Mouse (Mus musculus): ENCODE measurements around the gene Wap.

The Wap gene

GRCm38 (mm10) chr11:6628568-6628967 is 9.9 kb downstream of the Wap start:
- intact Hi-C loops (cut with DNase I), result loop anchor here (10.0 kb wide), 1 partner anchor 164 kb away; no protein-coding TSS in a partner anchor

GRCm38 (mm10) chr11:6627731-6628130 is 10.7 kb downstream of the Wap start:
- intact Hi-C loops (cut with DNase I), result loop anchor here (10.0 kb wide), 1 partner anchor 163 kb away; no protein-coding TSS in a partner anchor

- intact Hi-C loops (cut with DNase I), result loop anchor here (10.0 kb wide), 1 partner anchor 162 kb away; no protein-coding TSS in a partner anchor
Observed at GRCm38 (mm10) chr11:6626388-6626772, 12.1 kb downstream of the Wap start.

- intact Hi-C loops (cut with DNase I), result loop anchor here (10.0 kb wide), 1 partner anchor 161 kb away; no protein-coding TSS in a partner anchor
Observed at GRCm38 (mm10) chr11:6625478-6626387, 12.7 kb downstream of the Wap start, which contains the start of gene Tbrg4. Tbrg4 (minus strand) TSS chr11:6626067.

- intact Hi-C loops (cut with DNase I), result loop anchor here (10.0 kb wide), 1 partner anchor 160 kb away; no protein-coding TSS in a partner anchor
Observed at GRCm38 (mm10) chr11:6624619-6625382, 13.6 kb downstream of the Wap start.

- intact Hi-C loops (cut with DNase I), result loop anchor here (10.0 kb wide), 1 partner anchor 159 kb away; no protein-coding TSS in a partner anchor
Observed at GRCm38 (mm10) chr11:6623704-6624103, 14.7 kb downstream of the Wap start.

GRCm38 (mm10) chr11:6615250-6616205 is 22.9 kb downstream of the Wap start:
- intact Hi-C loops (cut with DNase I), result no loop called here

GRCm38 (mm10) chr11:6605491-6606399 is 32.7 kb downstream of the Wap start, which contains the start of gene Nacad:
Nacad (minus strand) TSS chr11:6606053.
- intact Hi-C loops (cut with DNase I), result no loop called here

GRCm38 (mm10) chr11:6605021-6605481 is 33.4 kb downstream of the Wap start:
- intact Hi-C loops (cut with DNase I), result no loop called here

- intact Hi-C loops (cut with DNase I), result no loop called here
Observed at GRCm38 (mm10) chr11:6604604-6604936, 33.9 kb downstream of the Wap start.

GRCm38 (mm10) chr11:6603887-6604603 is 34.4 kb downstream of the Wap start:
- intact Hi-C loops (cut with DNase I), result no loop called here

GRCm38 (mm10) chr11:6603224-6603623 is 35.2 kb downstream of the Wap start:
- intact Hi-C loops (cut with DNase I), result no loop called here

GRCm38 (mm10) chr11:6602662-6603061 is 35.8 kb downstream of the Wap start:
- intact Hi-C loops (cut with DNase I), result no loop called here

GRCm38 (mm10) chr11:6601649-6602480 is 36.6 kb downstream of the Wap start:
- intact Hi-C loops (cut with DNase I), result no loop called here

GRCm38 (mm10) chr11:6600284-6600944 is 38.0 kb downstream of the Wap start:
- intact Hi-C loops (cut with DNase I), result no loop called here

GRCm38 (mm10) chr11:6599831-6600230 is 38.6 kb downstream of the Wap start:
- intact Hi-C loops (cut with DNase I), result no loop called here

GRCm38 (mm10) chr11:6599011-6599681 is 39.3 kb downstream of the Wap start:
- intact Hi-C loops (cut with DNase I), result no loop called here

Measured in adrenal gland (tissue).